Mouse (Mus musculus) midbrain, embryonic 14.5 days (tissue): ENCODE data around the gene Cwc25. TPM values are rescaled to one million over a fixed set of nuclear protein-coding genes. Genes with fewer than 3 reads are reported as not detected.
A peak's percentile ranks its signal among the peaks of the same experiment; 100 is the strongest.

Experiments used
- ATAC-seq: fragments of 200-750 bp; cut with Nextera tagmentation; 2 replicates; pipeline ENCODE4 v1.8.0; 2017; ENCODE audit warnings: moderate number of reproducible peaks, moderate library complexity; ENCODE audit not compliant: low FRiP score, low TSS enrichment
- DNase-seq: peaks from one replicate; pipeline ENCODE4 v3.0.0-alpha.2; 2015
- H3K27ac ChIP-seq: fragments of 300-500 bp; sonication (generic); replicated peaks from 2 replicates; pipeline ENCODE4 v1.5.1; 2014; ENCODE audit warnings: mild to moderate bottlenecking, low read depth, low read length, moderate library complexity
- H3K27me3 ChIP-seq: fragments of 300-500 bp; sonication (generic); 2 replicates; pipeline ENCODE4 v1.6.1; 2014; ENCODE audit warnings: low read length, control low read depth, mixed read lengths; ENCODE audit not compliant: control insufficient read depth, insufficient read depth
- H3K36me3 ChIP-seq: fragments of 300-500 bp; sonication (generic); 2 replicates; pipeline ENCODE4 v1.6.1; 2014; ENCODE audit warnings: low read length, control low read depth; ENCODE audit not compliant: control insufficient read depth, insufficient read depth
- H3K4me1 ChIP-seq: fragments of 300-500 bp; sonication (generic); 2 replicates; pipeline ENCODE4 v1.6.1; 2014; ENCODE audit warnings: mild to moderate bottlenecking, antibody characterized with exemption, low read length, control low read depth; ENCODE audit not compliant: control insufficient read depth, insufficient read depth
- H3K4me2 ChIP-seq: fragments of 300-500 bp; sonication (generic); 2 replicates; pipeline ENCODE4 v1.6.1; 2014; ENCODE audit warnings: mild to moderate bottlenecking, low read length, moderate library complexity
- H3K4me3 ChIP-seq: fragments of 300-500 bp; sonication (generic); replicated peaks from 2 replicates; pipeline ENCODE4 v1.5.1; 2014; ENCODE audit warnings: low read depth, low read length
- H3K9ac ChIP-seq: fragments of 300-500 bp; sonication (generic); replicated peaks from 2 replicates; pipeline ENCODE4 v1.6.1; 2014; ENCODE audit warnings: mild to moderate bottlenecking, low read length, moderate library complexity
- H3K9me3 ChIP-seq: fragments of 300-500 bp; sonication (generic); 2 replicates; pipeline ENCODE4 v1.6.1; 2016; ENCODE audit warnings: low read length, control low read depth, mixed read lengths; ENCODE audit not compliant: control insufficient read depth
- WGBS: fragments of 180-500 bp; shearing (Covaris S2); extraction: QIAGEN DNeasy Blood & Tissue Kit; methylation state at CpG from one replicate; pipeline ENCODE4 v1.1.7; 2014; 5-methylcytosine and 5-hydroxymethylcytosine counted together
- polyA plus RNA-seq: library from polyadenylated mRNA; unstranded; fragments of >200 nt; fragmentation: Nextera tagmentation; extraction: Ambion mirVana; gene quantifications from 2 replicates; pipeline ENCODE4 v1.2.1, GENCODE M21; 2014

Cwc25 gene
- polyA plus RNA-seq, 1 experiment from 2014 or later: 13.2 TPM

DNA sequence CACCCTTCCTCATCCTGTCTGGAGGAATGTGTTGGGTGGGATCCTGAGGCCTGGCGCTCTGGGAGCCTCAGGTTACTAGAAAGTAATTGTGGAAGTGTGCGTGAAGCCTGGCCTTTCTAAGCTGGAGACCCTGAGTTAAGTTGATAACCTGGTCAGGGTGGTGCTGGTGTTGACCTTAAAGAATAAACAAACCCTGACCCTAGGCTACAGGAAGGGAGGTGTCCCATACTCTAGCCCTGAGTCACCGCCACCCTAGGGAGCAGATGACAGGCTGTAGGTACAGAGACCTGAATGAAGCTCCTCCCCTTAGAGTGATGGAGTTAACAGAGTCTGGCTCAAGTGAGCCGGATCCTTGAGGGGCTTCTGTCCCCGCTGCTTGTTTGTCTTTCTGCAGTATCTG lies 37.5 kb upstream of the Cwc25 start:
- DNase-seq (no peak), ATAC-seq (no peak)
- Histone ChIP-seq H3K4me2 (no peak overlapping the region), H3K27me3 (no peaks in the 10 kb centered on the region), H3K9ac (no peak overlapping the region), H3K27ac (no peak overlapping the region), H3K4me3 (no peak overlapping the region), H3K9me3 (no peaks in the 10 kb centered on the region), H3K36me3 (peaks cover 22% of the 10 kb centered on the region), H3K4me1 (peaks cover 55% of the 10 kb centered on the region)
- WGBS: 84% methylated on average over 5 of the region's 5 CpGs

DNA sequence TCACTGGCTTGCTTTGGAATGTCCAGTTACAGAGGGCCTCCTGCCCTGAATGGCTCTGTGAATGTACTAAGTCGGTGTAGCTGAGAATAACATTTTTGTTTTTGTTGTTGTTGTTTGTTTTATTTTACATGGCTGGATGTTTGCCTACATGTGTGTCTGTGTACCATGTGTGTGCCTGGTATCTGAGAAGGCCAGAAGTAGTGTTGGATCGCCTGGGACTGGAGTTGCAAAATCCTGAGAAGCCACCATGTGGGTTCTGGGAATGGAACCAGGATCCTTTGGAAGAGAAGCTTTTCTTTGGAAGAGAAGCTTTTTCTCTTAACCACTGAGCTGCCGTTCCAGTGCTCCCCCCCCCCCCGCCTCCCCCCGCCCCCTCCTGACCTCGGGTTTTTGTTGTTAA lies 36.1 kb upstream of the Cwc25 start:
- H3K9ac ChIP-seq: 0 out of 2 replicates have a peak overlapping the region, but pooled peaks have one; percentile 4
- H3K27me3 ChIP-seq: no peaks in the 10 kb centered on the region
- peaks cover 47% of the 10 kb centered on the region for H3K4me1 ChIP-seq
- H3K4me2 ChIP-seq: peak overlapping the region; percentile 72
- no peak for DNase-seq
- H3K9me3 ChIP-seq: no peaks in the 10 kb centered on the region
- peaks cover 8% of the 10 kb centered on the region for H3K36me3 ChIP-seq
- 50% methylated on average over 6 of the region's 6 CpGs for WGBS
- no peak for ATAC-seq
- H3K27ac ChIP-seq: no peak overlapping the region
- peak overlapping the region; percentile 90; the same call in 1 of the 2 replicates for H3K4me3 ChIP-seq

DNA sequence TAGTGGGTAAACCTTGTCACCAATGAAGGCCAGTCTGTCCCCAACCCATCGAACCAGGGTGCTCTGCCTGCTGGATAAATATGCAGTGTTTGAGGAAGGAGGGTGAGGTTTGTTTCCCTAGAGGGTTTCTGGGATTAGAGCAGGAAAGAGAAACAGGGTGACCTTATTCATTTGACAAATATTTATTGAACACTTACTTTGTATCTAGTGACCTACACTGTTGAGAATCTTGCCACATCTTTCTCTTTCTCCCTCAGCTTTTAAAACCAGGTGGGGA lies 35.8 kb upstream of the Cwc25 start:
- H3K27me3 ChIP-seq: no peaks in the 10 kb centered on the region
- DNase-seq (no peak), ATAC-seq (no peak)
- peak overlapping the region; percentile 21; the same call in 1 of the 2 replicates for H3K9ac ChIP-seq
- no peaks in the 10 kb centered on the region for H3K9me3 ChIP-seq
- peak overlapping the region; percentile 90 for H3K4me3 ChIP-seq
- peak overlapping the region; percentile 72 for H3K4me2 ChIP-seq
- H3K27ac ChIP-seq: no peak overlapping the region
- H3K36me3 ChIP-seq: peaks cover 5% of the 10 kb centered on the region; the same call in 1 of the 2 replicates
- H3K4me1 ChIP-seq: peaks cover 47% of the 10 kb centered on the region
- 35% methylated on average over 1 of the region's 1 CpGs for WGBS

DNA sequence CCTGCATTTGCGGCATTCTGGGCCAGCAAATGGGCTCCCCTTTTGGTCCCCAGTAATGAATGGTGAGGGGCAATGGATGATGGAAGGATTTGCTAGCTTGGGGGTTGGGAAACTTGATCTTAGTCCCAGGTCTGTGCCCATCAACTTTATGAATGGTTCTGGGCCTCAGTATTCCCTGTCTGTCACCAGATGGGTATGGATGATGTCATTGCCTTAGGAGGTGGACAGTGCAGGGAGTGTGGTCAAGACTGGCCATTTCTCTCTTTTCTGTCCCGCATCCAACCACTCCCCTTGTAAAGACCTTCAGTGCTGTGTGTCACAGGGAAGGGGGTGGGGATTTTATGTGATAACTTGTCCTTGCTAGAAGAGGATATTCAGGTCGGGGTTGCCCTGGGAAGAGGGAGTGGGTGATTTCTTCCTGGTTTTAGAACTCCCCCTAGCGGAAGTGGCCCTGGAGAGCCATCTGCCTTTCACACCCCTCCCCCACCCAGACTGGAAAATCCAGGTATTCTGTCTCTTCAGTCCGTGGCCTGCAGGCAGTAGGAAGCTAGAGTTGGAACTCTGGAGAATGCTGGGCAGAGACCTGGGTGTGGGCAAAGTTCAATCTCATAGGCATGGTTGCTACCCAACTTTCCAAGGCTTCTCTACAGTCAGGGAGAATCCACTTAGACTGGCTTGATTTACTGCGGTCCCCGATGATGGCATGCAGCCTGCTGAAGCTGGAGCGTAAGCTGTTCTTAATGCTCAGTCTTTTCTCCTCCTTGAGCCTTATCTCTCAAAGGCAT lies 35.2 kb upstream of the Cwc25 start:
- H3K27me3 ChIP-seq: no peaks in the 10 kb centered on the region
- ATAC-seq (no peak), DNase-seq (peak; percentile 67)
- 0 out of 2 replicates have a peak, but pooled peaks cover under 1% of the 10 kb centered on the region for H3K36me3 ChIP-seq
- peak overlapping the region; percentile 90 for H3K4me3 ChIP-seq
- peak overlapping the region; percentile 72 for H3K4me2 ChIP-seq
- 38% methylated on average over 8 of the region's 8 CpGs for WGBS
- H3K9me3 ChIP-seq: no peaks in the 10 kb centered on the region
- peaks cover 46% of the 10 kb centered on the region for H3K4me1 ChIP-seq
- peak overlapping the region; percentile 96 for H3K9ac ChIP-seq
- H3K27ac ChIP-seq: peak overlapping the region; percentile 96; the same call in 1 of the 2 replicates

DNA sequence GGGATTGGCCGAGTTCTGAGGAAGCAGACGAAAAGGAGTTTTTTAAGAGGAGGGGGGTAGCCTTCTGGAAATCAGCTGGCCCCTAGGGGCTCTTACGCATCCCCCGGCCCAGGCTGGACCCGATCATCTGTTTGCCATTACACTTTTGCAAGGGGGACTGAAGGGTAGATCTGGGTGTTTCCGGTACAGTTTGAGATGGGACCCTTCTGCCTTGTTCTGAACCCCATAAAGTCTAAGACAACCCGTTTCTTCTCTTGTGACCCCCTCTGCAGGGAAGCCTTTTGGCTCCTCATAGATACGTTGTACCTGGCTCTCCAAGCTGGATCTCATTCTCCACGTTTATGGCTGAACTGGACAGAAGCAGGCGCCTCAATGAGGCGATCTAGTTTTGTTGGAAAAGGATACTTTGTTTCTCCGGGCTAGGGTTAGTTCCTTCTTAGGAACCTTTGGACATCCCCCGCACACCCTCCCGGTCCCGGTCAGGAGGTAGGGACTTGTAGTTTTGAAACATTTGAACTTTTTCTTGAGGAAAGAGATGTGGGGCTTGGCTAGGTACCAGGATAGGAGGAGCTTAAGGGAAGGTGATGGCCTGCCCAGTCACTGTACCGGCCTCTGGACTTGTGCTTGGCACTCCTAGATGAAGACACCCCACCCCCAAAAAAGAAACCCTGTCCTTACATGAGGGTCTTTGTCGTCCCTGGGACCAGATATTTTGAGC lies 34.5 kb upstream of the Cwc25 start:
- WGBS: 7% methylated on average over 17 of the region's 17 CpGs
- Histone ChIP-seq H3K27ac (peak overlapping the region; percentile 96), H3K9me3 (no peaks in the 10 kb centered on the region), H3K36me3 (no peaks in the 10 kb centered on the region), H3K9ac (peak overlapping the region; percentile 96), H3K27me3 (no peaks in the 10 kb centered on the region), H3K4me3 (peak overlapping the region; percentile 90), H3K4me1 (peaks cover 38% of the 10 kb centered on the region), H3K4me2 (peak overlapping the region; percentile 72)
- no peak for ATAC-seq
- peak; percentile 46 for DNase-seq

DNA sequence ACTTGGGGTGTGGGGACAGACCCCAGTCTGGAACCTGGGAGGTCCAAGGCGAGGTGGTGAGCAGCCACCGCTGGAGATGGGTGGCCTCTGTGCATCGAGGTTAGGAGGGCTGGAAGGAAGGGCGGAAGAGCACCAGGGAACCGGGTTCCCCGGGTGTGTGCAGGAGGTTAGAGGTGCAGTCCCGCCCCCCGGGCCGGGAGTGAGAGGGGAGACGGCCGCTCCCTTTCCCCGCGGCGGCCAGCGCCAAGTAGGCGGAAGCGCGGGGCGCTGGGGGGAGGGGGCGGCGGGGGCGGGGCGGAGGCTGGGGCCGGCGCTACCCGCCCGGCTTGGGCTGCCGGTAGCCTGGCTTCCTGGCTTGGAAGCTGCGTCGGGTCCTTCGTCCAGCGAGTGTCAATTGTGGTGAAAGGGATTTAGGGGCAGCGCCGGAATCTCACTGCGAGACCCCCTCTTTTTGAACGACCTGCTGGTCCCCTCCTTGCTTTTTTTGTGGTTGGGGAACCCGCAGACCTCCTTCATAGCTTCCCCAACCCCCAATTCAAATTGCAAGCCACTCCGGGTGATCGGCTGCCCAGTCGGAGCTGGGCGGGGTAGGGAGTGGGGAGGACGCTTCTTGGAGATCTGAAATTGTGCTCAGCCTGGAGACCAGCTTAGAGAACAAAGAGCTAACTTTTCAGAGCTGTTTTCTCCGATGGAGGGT lies 33.8 kb upstream of the Cwc25 start:
- peak; percentile 81 for DNase-seq
- WGBS: under 1% methylated on average over 39 of the region's 43 CpGs

DNA sequence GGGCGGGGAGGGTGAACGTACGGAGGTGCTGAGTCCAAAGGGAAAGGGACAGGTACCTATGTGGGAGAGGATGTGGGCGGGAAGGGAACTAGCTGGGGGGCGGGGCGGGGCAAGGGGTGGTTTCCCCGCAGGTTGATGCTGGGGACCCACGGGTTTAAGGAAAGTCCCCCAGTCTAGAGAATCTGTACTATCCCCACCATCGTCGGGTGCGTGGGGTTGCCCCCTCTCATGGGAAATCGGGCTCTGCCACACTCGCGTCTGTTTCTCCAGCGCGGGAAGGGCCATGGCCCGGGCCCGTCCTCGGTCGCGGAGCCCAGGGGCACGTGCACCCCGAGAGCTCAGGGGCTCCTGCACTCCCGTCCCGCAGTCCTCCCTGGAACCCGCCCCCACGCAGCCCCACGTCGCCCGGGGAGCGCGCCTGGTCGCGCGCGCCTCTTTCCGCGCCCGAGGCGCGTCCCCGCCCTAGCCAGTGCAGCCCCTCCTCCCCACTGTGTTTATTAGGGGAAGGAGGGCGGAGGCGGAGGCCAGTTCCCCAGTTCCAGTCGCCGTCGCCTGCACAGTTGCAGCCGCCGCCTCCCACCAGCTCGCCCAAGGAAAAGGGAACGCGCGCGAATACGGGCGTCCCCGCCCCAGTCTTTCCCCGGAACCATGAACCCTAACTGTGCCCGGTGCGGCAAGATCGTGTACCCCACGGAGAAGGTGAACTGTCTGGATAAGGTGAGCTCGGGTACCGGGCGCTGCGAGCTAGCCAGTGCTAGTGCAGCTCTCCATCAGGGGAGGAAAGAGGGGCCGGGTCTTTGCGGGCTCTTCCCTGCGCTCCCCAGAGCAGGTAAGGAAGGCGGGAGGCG lies 33.0 kb upstream of the Cwc25 start:
- peak overlapping the region; percentile 72 for H3K4me2 ChIP-seq
- ATAC-seq (peak; percentile 84), DNase-seq (peak; percentile 94)
- peak overlapping the region; percentile 96 for H3K9ac ChIP-seq
- no peaks in the 10 kb centered on the region for H3K9me3 ChIP-seq
- H3K27ac ChIP-seq: peak overlapping the region; percentile 96
- peaks cover 23% of the 10 kb centered on the region for H3K4me1 ChIP-seq
- peak overlapping the region; percentile 90 for H3K4me3 ChIP-seq
- no peaks in the 10 kb centered on the region for H3K27me3 ChIP-seq
- WGBS: under 1% methylated on average over 71 of the region's 71 CpGs
- H3K36me3 ChIP-seq: no peaks in the 10 kb centered on the region

More for the DNA sequence above, 33.8 kb upstream of the Cwc25 start:
- Histone ChIP-seq H3K27me3 (no peaks in the 10 kb centered on the region), H3K9ac (peak overlapping the region; percentile 96), H3K4me2 (peak overlapping the region; percentile 72), H3K27ac (peak overlapping the region; percentile 96), H3K36me3 (no peaks in the 10 kb centered on the region), H3K4me3 (peak overlapping the region; percentile 90), H3K4me1 (peaks cover 31% of the 10 kb centered on the region), H3K9me3 (no peaks in the 10 kb centered on the region)
- ATAC-seq: peak; percentile 69

DNA sequence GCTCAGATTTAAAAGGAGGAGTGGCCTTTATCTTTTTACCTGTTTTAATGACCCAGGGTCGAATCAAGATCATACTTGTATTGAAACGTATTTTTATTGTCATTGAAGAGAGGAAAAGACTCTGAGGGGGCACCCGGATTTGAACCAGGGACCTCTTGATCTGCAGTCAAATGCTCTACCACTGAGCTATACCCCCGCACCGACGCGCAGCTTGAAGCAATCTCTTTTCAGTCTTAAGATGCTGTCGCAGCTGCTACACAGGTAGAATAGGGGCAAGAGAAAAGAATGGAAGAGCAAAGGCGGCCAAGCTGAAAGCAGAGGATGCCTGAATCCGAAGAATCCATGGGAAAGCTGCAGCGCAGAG lies 32.4 kb upstream of the Cwc25 start, which contains the start of gene Lasp1:
Gene Lasp1, plus strand, starts transcription at position 219 of the 364 bp plus-strand sequence.
- H3K9me3 ChIP-seq: no peaks in the 10 kb centered on the region
- H3K27ac ChIP-seq: peak within 1 kb of the TSS; percentile 96
- H3K4me2 ChIP-seq: peak within 1 kb of the TSS; percentile 72
- peak within 1 kb of the TSS; percentile 96 for H3K9ac ChIP-seq
- peak; percentile 93 for DNase-seq
- peak; percentile 72 for ATAC-seq
- WGBS: under 1% methylated on average over 11 of the region's 11 CpGs
- peaks cover 19% of the 10 kb centered on the region for H3K4me1 ChIP-seq
- no peaks in the 10 kb centered on the region for H3K27me3 ChIP-seq
- no peaks in the 10 kb centered on the region for H3K36me3 ChIP-seq
- peak within 1 kb of the TSS; percentile 90 for H3K4me3 ChIP-seq
